Mouse (Mus musculus): ENCODE results near the gene Ints3.
A peak's percentile ranks its signal among the peaks of the same experiment; 100 is the strongest.

Gene Ints3

DNA sequence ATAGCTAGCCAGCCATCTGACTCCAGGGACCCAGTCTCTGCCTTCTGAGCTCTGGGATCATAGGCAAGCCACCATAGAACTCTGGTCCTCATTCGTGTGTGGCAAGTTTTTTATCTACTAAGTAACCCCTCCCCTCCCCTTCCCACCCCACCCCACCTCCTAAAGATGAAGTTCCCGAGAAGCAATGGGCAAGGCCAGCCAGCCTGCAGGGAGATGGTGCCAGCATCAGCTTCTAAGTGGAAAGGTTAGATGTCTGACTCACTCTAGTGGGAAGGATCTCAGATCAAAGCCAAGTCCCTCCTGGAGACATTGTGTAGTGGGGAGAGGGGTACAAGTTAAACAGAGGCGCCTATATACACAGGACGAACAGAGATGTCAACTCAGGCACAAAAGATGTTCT is 42.4 kb downstream of the Ints3 start:
- no peak for DNase-seq (ENCODE audit: low spot score in 2 of 2)

DNA sequence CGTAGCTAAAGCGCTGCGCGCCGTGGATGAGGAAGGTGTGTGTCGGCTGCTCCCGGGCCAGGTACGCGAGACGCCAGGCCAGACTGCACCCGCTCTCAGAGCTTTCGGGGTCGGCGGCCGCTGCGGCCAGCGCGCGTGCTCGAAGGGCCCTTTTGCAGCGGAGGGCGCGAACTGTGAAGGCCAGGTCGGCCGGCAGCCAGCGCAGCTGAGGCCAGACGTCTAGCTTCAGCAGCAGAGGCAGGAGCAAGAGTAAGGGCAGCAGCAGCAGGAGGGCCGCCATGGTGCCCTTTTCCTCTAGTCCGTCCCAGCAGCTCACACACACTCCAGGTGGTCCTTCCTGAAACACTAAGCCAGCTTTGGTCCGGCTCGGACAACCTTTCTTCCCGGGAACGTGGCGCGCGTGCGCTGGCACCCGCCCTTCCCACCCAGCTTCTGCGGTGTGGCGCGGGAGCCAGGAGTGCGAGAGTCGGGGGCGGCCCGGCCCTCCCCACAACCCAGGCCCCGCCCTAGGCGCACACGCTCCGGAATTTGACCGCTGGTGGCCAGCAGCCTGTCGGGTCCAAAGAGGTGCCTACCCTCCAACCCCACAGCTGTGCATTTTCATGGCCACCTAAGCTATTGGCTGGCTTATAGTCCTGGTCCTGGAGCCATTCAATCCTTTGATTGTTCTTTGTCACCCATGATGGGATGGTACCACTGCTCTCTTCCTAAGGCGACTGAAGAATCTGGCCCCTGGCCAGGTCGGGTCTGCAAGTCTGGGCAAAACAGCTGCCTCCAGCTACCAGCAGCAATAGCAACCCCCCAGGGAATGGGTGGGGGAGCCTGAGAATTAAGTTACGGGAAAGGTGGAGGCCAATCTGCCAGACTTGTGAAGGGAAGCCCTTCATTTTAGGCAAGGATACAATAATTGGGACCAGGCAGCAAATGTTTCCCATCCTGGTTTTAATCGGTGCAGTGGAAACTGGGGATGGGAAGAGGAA is 43.6 kb downstream of the Ints3 start, which contains the start of gene Slc27a3:
Slc27a3 (minus strand) TSS at position 428 of the 980 bp plus-strand sequence.
- peak in 1 of 2 experiments; percentile 63 for DNase-seq (ENCODE audit: low spot score in 2 of 2)

DNA sequence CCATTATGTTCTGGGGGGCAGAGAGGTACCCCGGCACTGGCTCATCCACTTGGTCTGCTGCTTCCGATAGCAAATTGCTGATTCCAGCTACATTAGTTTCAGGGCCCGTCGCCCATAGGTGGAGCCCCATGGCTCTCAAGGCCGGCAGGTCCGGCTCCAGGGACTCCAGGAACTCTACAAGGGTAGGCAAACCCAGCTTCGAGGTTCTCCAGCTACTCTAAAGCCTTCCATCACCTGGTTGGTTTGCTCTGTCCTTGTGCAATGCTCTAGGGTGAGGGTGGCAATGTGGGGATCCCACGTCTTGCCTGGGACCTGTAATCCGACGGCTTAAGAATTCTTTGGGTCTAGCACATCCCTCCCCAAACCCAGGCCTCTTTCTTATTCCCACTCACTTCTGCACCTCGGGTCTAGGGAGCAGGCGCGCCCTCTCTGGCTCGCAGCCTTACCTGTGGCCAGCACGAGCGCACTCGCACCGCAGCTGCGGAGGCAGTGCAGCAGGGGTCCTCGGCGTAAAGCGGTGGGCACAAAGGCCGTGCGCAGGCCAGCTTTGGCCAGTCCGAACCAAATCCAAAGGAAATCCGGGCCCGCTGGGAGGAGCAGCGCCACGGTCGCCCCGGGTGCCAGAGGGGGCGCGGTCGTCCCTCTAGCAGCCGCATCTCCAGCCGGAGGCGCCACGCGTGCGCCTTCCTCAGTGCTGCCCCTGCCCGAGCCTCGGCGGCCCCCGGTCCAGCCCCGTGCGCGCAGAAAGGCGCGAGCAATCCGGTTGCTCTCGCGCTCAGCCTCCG is 44.5 kb downstream of the Ints3 start:
- DNase-seq (ENCODE audit: low spot score in 2 of 2), result no peak

DNA sequence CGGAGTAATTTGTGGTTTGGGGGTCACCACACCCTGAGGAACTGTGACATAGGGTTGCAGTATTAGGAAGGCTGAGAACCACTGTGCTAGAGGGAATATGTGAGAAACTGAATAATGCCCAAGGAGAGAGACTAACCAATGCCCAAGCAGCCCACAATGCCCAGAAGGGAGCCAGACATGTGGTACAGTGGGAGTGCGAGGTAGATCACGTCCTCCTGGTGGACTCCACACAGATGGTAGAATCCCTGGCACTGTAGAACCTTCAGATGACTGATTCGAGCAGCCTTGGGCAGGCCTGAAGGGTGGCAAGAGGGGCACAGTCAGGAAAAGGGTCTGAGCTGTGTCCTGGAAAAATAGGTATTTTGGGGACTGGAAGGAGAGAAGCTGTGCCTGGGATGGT is 45.2 kb downstream of the Ints3 start:
- DNase-seq (ENCODE audit: low spot score in 2 of 2), result no peak

DNA sequence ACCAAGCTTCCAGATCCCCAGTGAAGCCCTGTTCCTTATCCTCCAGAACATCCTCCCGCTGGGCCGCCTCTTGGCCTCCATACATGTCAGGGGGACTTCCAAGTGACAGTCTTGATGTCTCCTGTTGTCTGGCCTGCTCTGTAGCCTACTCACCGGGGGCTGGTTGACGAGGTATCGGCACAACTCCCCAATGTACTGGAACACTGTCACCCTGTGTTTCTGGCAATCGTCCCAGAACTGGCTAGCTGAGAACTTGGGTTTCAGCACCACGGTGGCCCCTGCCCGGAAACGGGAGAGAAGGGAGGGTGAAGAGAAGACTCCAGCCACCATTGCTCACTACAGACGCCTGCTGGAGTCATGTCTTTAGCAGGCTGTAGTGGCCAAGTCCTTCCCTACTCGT is 45.9 kb downstream of the Ints3 start:
- DNase-seq (ENCODE audit: low spot score in 2 of 2), result peak in 1 of 2 experiments; percentile 18

DNA sequence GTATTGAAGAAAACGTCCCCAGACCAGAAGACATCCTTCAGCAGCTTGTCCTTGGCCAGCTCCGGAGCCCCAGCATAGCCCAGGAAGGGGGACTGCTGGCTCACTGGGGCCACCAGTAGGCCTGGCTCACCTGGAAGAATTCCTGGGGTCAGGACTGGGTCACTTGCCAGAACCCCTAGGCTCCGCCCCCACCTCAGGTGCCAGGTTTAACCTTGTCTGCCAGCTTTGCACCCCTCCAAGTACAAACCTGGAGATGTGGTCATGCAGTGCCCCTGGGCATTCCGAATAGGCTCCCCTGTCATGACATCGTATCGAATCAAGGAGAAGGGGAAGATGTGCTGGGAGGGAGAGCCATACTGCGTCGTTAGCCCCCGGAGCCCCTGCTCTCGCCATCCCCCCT is 46.6 kb downstream of the Ints3 start:
- DNase-seq (ENCODE audit: low spot score in 2 of 2), result no peak

DNA sequence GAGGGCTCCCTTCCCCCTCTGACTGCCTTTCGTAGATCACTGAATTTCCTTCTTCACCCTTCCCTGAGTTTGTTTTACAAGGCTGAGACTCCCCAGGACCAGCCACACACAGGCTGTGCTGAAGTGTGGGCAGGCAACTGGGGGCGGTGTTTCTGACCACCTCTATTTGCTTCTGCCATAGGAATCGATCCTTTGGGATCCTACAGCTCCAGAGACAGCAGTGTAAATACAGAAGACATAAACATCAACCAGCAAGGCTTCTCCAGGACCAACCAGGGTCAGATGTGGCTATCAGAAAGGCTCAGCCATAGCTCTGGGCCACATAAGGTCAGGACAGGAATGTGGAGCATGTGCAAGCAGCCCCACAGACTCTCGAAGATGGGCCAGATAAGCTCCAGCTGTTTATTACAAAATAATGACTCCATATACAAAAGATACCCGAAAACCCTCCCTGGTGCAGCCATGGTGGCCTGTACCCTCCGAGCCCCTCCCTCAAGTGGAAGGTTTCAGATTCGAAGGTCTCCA is 48.5 kb downstream of the Ints3 start:
- DNase-seq (ENCODE audit: low spot score in 2 of 2), result no peak

GRCm38 (mm10) chr3:90383690-90384089 is 49.7 kb downstream of the Ints3 start:
- no peak for DNase-seq (ENCODE audit: low spot score in 2 of 2)

DNA sequence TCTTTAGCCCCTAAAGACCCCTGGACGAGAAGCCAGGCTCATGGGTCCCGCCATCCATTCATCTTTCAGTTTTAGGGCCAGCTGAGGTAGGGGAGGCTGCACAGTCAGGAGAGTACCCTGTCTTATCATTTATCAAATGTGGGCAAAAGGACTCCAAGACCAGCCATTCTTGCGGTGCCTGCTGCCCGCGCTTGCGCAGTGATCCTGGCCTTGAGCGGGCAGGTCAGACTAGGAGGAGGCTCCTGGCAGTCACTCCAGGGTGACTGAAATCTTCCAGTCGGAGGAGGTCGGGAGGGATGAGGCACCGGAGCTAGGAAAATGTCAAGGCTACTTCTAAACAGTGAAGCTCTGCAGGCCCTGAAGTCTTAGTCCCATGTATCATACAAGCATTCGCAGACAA is 51.7 kb downstream of the Ints3 start:
- no peak for DNase-seq (ENCODE audit: low spot score in 2 of 2)

GRCm38 (mm10) chr3:90378496-90378895 is 54.9 kb downstream of the Ints3 start:
- DNase-seq (ENCODE audit: low spot score in 2 of 2), result no peak

DNA sequence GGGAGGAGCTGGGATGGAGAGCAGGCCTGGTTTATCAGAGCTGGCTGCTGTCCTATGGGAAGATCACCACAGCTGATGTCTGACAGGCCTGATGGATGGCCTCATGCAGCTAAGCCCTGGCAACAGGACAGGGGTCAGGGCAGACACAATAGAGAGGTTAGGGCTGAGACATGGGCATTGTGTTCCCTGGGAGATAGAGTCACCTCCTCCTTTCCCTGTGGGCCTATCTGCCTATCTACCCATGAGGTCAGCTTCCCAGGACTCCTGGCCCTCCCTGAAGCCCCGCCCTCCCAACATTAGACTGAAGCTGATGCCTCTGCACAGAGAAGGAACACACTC is 57.2 kb downstream of the Ints3 start:
- no peak for DNase-seq (ENCODE audit: low spot score in 2 of 2)

GRCm38 (mm10) chr3:90375562-90376246 is 57.7 kb downstream of the Ints3 start:
- DNase-seq (ENCODE audit: low spot score in 2 of 2), result no peak

DNA sequence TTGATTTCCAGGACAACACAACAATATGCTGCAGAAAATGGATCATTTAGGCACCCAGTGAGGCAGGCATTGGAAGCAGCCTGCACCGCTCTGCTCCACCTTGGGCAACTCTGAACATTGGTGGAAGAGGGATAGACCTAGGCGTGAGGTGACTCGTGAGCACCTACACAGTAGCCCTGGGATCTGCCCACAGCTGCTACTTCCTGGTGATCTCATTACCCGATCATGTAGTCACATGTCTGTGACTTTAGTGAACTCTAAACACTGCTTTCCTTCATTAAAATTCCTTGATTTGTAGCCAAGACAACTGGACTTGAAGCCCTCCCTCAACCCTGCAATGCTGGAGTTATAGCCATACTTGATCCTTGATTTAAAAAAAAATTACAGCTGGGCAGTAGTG is 59.1 kb downstream of the Ints3 start:
- DNase-seq (ENCODE audit: low spot score in 2 of 2), result no peak

- peak; percentile 67 to 85 for DNase-seq (ENCODE audit: low spot score in 2 of 2)
These were observed 59.9 kb downstream of the Ints3 start for GRCm38 (mm10) chr3:90373432-90374028.

GRCm38 (mm10) chr3:90372817-90373216 is 60.6 kb downstream of the Ints3 start:
- no peak for DNase-seq (ENCODE audit: low spot score in 2 of 2)

- DNase-seq (ENCODE audit: low spot score in 2 of 2), result no peak
These were observed 61.6 kb downstream of the Ints3 start for GRCm38 (mm10) chr3:90371857-90372256.

DNA sequence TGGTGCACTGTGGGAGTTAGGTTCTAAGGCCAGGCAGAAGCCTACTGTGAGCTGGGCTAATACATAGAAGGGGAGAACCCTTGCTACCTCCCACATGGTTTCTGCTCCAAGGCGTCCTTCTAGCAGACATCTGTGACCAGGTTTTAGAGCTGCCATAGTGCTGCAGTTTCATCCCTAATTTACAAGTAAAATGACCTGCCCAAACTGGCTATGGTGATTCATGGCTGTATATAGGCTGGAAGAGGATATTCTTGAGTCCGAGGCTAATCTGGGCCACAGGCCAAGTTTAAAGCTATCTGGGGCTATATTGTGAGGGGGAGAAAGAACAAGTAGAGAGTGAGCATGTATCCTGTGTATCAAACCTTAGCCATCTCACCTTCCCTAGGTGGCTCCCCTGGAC is 64.4 kb downstream of the Ints3 start:
- no peak for DNase-seq (ENCODE audit: low spot score in 2 of 2)

DNA sequence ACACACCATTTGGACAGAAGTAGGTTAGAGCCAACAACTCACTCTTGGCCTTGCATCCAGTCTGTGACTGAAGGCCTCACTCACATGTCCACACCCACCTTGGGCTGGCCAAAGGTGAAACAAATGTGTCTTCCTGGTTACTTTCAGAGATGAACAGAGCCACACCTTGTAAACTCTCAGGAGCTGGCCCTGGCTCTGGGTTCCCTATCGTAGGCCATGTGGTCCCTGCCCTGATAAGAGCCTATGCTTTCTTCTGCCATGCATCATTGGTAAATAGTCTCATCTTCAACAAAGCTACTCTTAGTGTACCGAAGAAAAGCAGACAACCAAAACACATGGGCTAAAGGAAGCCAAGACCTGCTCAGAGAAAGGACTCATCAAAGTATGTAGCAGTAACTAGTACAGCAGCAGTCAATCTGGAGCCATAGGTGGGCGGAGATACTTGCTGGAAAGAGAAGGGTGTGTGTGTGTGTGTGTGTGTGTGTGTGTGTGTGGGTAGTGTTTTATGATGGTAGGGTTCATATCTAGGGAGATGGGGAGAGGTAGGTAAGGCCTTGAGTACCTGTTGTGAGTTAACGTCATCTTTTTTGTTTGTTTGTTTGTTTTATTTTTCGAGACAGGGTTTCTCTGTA is 66.3 kb downstream of the Ints3 start:
- no peak for DNase-seq (ENCODE audit: low spot score in 2 of 2)

DNA sequence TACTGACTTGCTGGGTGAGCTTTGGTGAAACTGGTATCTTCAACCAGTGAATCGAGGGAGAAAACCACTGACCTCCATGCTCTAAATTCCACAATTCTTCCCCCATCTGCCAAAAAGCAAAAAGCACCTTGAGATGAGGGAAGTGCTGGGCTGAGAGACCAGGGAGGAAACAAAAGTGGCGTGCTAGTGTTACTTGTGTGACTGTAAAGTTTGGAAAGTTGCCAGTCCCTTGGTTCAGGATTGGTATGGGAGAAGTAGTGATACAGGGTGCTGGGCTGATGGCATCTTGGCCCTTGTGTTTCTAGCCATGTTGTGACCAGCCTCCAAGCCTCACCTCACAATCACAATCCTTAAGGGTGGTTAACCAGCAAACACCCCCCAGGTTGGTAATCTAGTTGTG is 71.1 kb downstream of the Ints3 start:
- DNase-seq (ENCODE audit: low spot score in 2 of 2), result no peak

DNA sequence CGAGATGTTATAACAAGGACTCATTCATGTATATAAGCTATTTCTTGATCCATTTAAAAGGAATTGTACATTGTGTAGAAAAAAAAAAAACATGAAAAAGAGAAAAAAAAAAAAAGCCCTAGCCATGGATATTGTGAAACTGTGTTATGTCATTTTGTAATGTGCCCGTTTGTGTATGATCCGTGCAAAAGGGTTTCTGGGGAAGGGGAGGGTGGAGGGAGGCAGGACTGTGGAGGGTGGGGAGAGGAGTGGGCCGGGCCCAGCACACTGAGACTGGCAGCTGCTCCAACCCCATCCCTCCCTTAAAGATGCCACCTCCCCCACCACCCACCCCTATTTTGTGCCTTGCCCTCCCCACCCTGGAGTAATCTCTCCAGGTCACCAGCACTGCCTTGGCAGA is 71.9 kb downstream of the Ints3 start:
- no peak for DNase-seq (ENCODE audit: low spot score in 2 of 2)

DNA sequence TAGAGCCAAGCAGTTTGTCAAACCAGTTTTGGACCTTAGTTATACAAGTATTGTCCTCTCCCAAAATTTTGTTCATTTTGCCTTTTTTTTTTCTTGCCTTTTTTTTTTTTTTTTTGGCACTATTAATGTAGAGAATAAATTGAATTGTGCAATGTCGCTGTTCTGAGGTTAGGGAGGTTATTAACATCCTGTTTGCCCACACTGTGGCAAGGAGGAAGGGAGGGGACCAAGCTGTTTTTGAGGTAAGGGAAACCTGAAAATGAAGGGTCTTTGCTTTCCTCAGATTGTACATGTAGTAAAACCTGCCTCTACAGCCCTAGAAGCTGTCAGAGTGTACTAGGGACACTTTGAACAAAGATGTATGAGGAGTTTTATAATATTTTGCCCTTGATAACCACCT is 74.2 kb downstream of the Ints3 start:
- DNase-seq (ENCODE audit: low spot score in 2 of 2), result no peak

Data from cerebellum, postnatal 4 days (tissue).